Mouse (Mus musculus) heart, postnatal 0 days (tissue): ENCODE data around the gene Tspan2. TPM values are rescaled to one million over a fixed set of nuclear protein-coding genes. Genes with fewer than 3 reads are reported as not detected.
A peak's percentile ranks its signal among the peaks of the same experiment; 100 is the strongest.

Source experiments
- ATAC-seq: fragments of 200-750 bp; cut with Nextera tagmentation; 2 replicates; pipeline ENCODE4 v1.8.0; 2017; ENCODE audit warnings: low read depth, moderate number of reproducible peaks, moderate library complexity; ENCODE audit not compliant: insufficient read depth
- DNase-seq: peaks from one replicate; pipeline ENCODE4 v3.0.0-alpha.2; 2016; ENCODE audit warnings: low spot score
- H3K27ac ChIP-seq: fragments of 300-500 bp; sonication (generic); 2 replicates; pipeline ENCODE4 v1.5.1; 2014; ENCODE audit warnings: low read depth, mild to moderate bottlenecking
- H3K27me3 ChIP-seq: fragments of 300-500 bp; sonication (generic); 2 replicates; pipeline ENCODE4 v1.6.1; 2014; ENCODE audit warnings: low read length, mixed read lengths; ENCODE audit not compliant: control insufficient read depth, insufficient read depth
- H3K36me3 ChIP-seq: fragments of 300-500 bp; sonication (generic); replicated peaks from 2 replicates; pipeline ENCODE4 v1.6.1; 2014; ENCODE audit warnings: low read length, mixed read lengths; ENCODE audit not compliant: control insufficient read depth, insufficient read depth
- H3K4me1 ChIP-seq: fragments of 300-500 bp; sonication (generic); 2 replicates; pipeline ENCODE4 v1.6.1; 2014; ENCODE audit warnings: antibody characterized with exemption; ENCODE audit not compliant: control insufficient read depth, insufficient read depth
- H3K4me2 ChIP-seq: fragments of 300-500 bp; sonication (generic); 2 replicates; pipeline ENCODE4 v1.6.1; 2014; ENCODE audit warnings: low read depth, mild to moderate bottlenecking, low read length, moderate library complexity
- H3K4me3 ChIP-seq: fragments of 300-500 bp; sonication (generic); 2 replicates; pipeline ENCODE4 v1.5.1; 2014; ENCODE audit warnings: low read depth, low read length
- H3K9ac ChIP-seq: fragments of 300-500 bp; sonication (generic); replicated peaks from 2 replicates; pipeline ENCODE4 v1.6.1; 2014; ENCODE audit warnings: low read depth, low read length, mixed read lengths
- H3K9me3 ChIP-seq: fragments of 300-500 bp; sonication (generic); replicated peaks from 2 replicates; pipeline ENCODE4 v1.6.1; 2016; ENCODE audit warnings: low read length; ENCODE audit not compliant: control insufficient read depth
- CTCF ChIP-seq: IDR thresholded peaks from 2 replicates; pipeline ENCODE4 v1.5.1; 2016; ENCODE audit warnings: antibody characterized with exemption, control low read depth, low read depth
- EP300 ChIP-seq: IDR thresholded peaks from 2 replicates; pipeline ENCODE4 v1.6.1; 2016; ENCODE audit warnings: antibody characterized with exemption, low read depth
- WGBS: fragments of 180-500 bp; shearing (Covaris S2); extraction: QIAGEN DNeasy Blood & Tissue Kit; methylation state at CpG from one replicate; pipeline ENCODE4 v1.1.7; 2014; 5-methylcytosine and 5-hydroxymethylcytosine counted together
- polyA plus RNA-seq: library from polyadenylated mRNA; unstranded; fragments of >200 nt; fragmentation: Nextera tagmentation; extraction: Ambion mirVana; gene quantifications from 2 replicates; pipeline ENCODE4 v1.2.1, GENCODE M21; 2015
- total RNA-seq: library from RNA; depleted of rRNA; stranded (reverse); fragments of >200 nt; gene quantifications from 2 replicates; pipeline ENCODE4 v1.2.3, GENCODE M21; 2014; ENCODE audit warnings: low replicate concordance; rRNA removed

The Tspan2 gene
- total and polyA plus RNA-seq, 2 experiments from 2014 or later = 17.1 to 90.1 TPM

DNA sequence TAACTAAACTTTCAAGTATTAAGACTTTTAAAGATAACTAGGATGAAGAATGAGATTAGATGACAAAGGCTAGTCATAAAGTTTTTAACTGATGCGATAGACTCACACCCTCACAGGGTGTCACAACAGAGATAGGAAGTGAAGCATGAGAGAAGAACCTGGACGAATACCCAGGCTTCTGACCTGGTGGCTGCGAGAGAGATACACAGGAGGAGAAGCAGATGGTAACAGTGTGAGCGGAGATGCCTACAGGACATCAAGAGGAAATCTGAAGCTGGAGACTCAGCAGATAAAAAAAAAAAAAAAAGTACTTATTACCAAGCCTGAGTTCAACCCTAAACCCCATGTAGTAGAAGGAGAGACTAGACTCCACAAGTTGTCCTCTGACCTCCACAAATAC, 38.7 kb downstream of the Tspan2 start:
- Histone ChIP-seq H3K9ac (no peak overlapping the region), H3K36me3 (peaks cover 13% of the 10 kb centered on the region), H3K4me3 (no peak overlapping the region), H3K4me2 (no peak overlapping the region), H3K27ac (no peak overlapping the region), H3K4me1 (no peaks in the 10 kb centered on the region), H3K27me3 (no peaks in the 10 kb centered on the region), H3K9me3 (no peaks in the 10 kb centered on the region)
- DNase-seq (no peak), ATAC-seq (no peak)
- TF ChIP-seq CTCF (no peak), EP300 (no peak)
- WGBS = 82% methylated on average over 4 of the region's 4 CpGs

DNA sequence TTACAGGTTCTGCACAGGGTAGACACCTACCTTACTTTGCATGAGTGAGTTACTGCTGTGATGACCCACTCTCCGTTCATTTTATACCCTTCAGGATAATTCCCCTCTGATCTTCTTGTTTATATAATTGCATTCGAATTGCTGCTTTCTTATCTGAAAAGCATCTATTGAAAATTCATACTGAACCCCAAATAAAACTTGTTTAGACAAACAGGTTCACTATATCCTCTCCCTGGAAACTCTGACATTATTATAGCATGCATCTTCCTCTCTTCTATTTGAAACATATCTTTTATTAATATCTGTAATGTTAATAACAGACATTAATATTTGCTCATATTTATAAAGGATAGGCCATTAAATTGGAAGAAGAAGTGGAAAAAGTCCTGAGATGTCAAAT, 48.3 kb downstream of the Tspan2 start, which contains the start of gene Tshb:
Gene Tshb (minus strand): TSS at position 101 of the 400 bp plus-strand sequence.
- ATAC-seq = no peak
- DNase-seq = no peak
- H3K4me1 ChIP-seq = no peaks in the 10 kb centered on the region
- H3K9ac ChIP-seq = no peak within 1 kb of the TSS
- H3K4me2 ChIP-seq = no peak within 1 kb of the TSS
- no peaks in the 10 kb centered on the region for H3K9me3 ChIP-seq
- TF ChIP-seq EP300 (no peak), CTCF (no peak)
- no peak within 1 kb of the TSS for H3K4me3 ChIP-seq
- no peaks in the 10 kb centered on the region for H3K36me3 ChIP-seq
- H3K27me3 ChIP-seq = no peaks in the 10 kb centered on the region
- H3K27ac ChIP-seq = no peak within 1 kb of the TSS
- WGBS = 64% methylated on average over 2 of the region's 2 CpGs

DNA sequence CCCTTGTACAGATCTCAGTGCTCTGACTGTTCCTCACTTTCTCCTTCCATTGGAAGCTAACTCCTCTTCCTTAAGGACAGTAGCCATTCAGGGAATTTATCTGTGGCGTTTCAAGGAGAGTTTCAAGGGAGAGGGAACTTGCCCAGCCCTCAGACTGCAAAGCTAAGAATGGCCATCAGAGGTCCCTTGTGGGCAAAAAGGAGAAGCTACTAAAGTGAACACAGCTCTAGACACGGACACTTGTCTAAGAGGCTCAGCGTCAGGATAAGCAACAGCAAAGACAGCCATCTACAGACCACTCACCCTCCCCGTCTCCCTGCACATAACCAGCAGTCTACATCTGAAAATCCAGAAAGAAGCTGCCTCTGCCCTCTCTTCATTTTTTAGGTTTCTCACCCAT, 53.0 kb downstream of the Tspan2 start:
- DNase-seq (no peak), ATAC-seq (no peak)
- H3K9ac ChIP-seq = no peak overlapping the region
- H3K36me3 ChIP-seq = no peaks in the 10 kb centered on the region
- no peak overlapping the region for H3K27ac ChIP-seq
- TF ChIP-seq EP300 (no peak), CTCF (no peak; the same call in 1 of the 2 replicates)
- no peaks in the 10 kb centered on the region for H3K4me1 ChIP-seq
- no peak overlapping the region for H3K4me2 ChIP-seq
- H3K9me3 ChIP-seq = no peaks in the 10 kb centered on the region
- no peak overlapping the region for H3K4me3 ChIP-seq
- no peaks in the 10 kb centered on the region for H3K27me3 ChIP-seq
- WGBS = 23% methylated on average over 4 of the region's 4 CpGs

DNA sequence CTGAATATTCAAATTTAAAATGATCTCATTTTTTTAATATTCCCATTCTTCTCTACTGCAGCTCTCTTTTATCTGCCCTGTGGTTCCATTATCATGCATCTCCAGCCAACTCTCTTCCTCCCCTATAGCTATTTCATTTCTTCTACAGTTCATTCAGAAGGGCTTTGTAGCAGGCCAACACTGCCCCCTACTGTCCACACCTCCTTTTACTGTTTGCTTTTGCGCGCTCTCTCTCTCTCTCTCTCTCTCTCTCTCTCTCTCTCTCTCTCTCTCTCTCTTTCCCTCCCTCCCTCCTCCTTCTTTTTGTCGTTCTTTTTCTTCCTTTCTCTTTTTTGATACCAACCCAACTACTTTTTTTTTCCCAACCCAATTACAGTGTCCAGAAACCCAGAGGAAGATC, 69.6 kb downstream of the Tspan2 start:
- peak; percentile 87 for TF ChIP-seq CTCF
- TF ChIP-seq EP300 = no peak
- no peak for ATAC-seq

DNA sequence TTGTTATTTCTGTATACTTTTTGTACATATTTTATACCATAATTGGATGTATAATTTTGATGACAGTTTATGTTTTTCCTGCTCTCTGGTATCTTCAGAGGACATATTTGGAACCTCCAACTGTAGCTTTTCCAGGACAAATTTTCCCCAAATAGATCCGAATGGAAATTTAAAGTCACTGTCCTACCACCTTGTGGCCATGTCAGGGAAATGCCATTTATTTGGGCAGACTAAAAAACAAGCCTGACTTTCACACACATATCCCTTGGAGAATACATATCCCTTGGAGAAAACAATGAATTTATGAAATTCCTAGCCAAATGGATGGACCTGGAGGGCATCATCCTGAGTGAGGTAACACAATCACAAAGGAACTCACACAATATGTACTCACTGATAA, 108.1 kb downstream of the Tspan2 start:
- TF ChIP-seq CTCF (peak; percentile 16; the same call in 1 of the 2 replicates), EP300 (no peak)
- DNase-seq (no peak), ATAC-seq (no peak)
- no peaks in the 10 kb centered on the region for H3K9me3 ChIP-seq
- 33% methylated on average over 1 of the region's 1 CpGs for WGBS
- no peaks in the 10 kb centered on the region for H3K4me1 ChIP-seq
- H3K4me3 ChIP-seq = no peak overlapping the region
- no peak overlapping the region for H3K27ac ChIP-seq
- H3K4me2 ChIP-seq = no peak overlapping the region
- no peak overlapping the region for H3K9ac ChIP-seq
- H3K36me3 ChIP-seq = no peaks in the 10 kb centered on the region
- no peaks in the 10 kb centered on the region for H3K27me3 ChIP-seq

More for the DNA sequence above, 69.6 kb downstream of the Tspan2 start:
- WGBS = 10% methylated on average over 3 of the region's 3 CpGs
- Histone ChIP-seq H3K36me3 (no peaks in the 10 kb centered on the region), H3K4me2 (no peak overlapping the region), H3K9me3 (0 out of 2 replicates have a peak, but pooled peaks cover 2% of the 10 kb centered on the region), H3K27me3 (no peaks in the 10 kb centered on the region), H3K27ac (no peak overlapping the region), H3K9ac (no peak overlapping the region), H3K4me3 (no peak overlapping the region), H3K4me1 (no peaks in the 10 kb centered on the region)
- peak; percentile 70 for DNase-seq

DNA sequence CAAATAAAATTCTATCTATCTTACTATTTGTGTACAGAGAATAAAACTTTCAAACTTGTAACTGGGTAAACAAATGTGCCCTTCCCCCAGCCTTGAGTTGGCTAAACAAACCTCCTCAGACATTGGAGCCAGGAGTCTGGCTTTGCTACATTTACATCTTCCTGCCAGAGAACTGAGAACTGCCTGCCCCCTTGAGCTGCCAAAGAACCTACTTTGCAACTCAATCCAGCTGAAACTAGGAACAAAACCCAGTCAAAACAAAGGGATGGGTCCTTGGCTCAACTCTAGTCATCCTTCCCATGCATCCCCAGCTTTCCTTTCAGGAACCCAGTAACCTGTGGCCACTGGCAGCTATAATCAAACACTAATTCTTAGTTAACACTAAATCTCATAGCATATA, 114.3 kb downstream of the Tspan2 start:
- Histone ChIP-seq H3K27ac (no peak overlapping the region), H3K9me3 (no peaks in the 10 kb centered on the region), H3K9ac (no peak overlapping the region), H3K4me3 (no peak overlapping the region), H3K27me3 (no peaks in the 10 kb centered on the region), H3K4me1 (no peaks in the 10 kb centered on the region), H3K4me2 (no peak overlapping the region), H3K36me3 (no peaks in the 10 kb centered on the region)
- DNase-seq = no peak
- TF ChIP-seq EP300 = no peak
- TF ChIP-seq CTCF = no peak
- ATAC-seq = no peak

Other genes starting within 250 kb of the Tspan2 start
- not detected in 2 replicates for gene Tshb, start 48.2 kb downstream of the Tspan2 start, total RNA-seq
- gene Tshb, start 48.2 kb downstream of the Tspan2 start, polyA plus RNA-seq = 0.16 TPM in 1 of 2 replicates, not detected in the other
- not detected in 2 replicates for gene Sycp1, start 201.6 kb downstream of the Tspan2 start, total RNA-seq
- gene Sycp1, start 201.6 kb downstream of the Tspan2 start, polyA plus RNA-seq = not detected in 2 replicates
- gene Nr1h5, start 229.6 kb downstream of the Tspan2 start, total RNA-seq = not detected in 2 replicates
- 0.04 TPM in 1 of 2 replicates, not detected in the other for gene Nr1h5, start 229.6 kb downstream of the Tspan2 start, polyA plus RNA-seq